Mouse (Mus musculus): Measurements from ENCODE around the gene Rab22a.
"Not testable (repeated sequence)": the region's sequence is repeated elsewhere in the genome, so short reads cannot be mapped to it uniquely, and the experiment has no call there.

The Rab22a gene

DNA sequence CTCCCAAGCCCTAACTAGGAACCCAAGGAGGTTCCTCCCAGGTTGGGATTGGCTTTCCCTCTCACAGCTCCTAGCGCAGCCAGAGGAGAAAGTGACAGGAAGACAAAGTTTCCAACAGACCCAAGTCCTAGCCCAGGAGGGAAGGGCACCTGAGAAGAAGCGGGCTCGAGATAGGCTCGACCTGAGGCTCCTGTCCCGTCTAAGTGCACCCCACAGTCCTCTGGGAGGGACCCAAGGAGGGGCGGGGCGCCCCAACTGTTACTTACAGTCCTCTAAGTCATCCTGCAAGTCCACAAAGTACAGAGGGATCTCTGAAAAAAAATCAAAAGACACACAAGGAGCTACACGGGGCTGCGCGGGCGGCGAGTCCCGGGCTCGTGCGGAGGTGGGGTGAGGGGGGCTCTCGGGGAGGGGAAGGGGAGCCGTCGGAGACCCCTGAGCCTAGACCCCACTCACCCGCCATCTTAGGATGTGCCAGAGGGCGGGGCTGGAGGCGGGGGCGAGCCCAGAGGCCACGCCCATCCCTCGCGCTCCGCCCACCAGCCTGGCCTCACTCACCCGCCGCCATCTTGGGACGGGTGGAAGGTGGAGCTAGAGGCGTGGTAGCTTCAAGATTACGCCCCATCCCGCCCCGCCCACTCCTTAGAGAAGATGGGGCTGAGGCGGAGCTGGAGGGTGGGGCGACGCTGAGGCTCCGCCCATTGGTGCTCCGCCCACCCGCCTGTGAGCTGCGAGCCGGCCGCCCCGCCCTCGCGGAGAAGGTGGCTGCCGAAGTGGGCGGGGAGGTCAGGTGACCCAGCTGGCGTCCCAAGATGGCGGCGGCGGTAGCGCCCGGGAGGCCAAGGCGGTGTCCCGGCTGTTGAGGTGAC, at the start of gene Rab22a:
TSS of gene Rab22a (plus strand) at position 704 of the 869 bp plus-strand sequence.
- DNase-seq (ENCODE audit: low read depth) = peak; percentile 95

- DNase-seq (ENCODE audit: low read depth) = no peak
Measured at GRCm38 (mm10) chr2:173615378-173616081, 44.0 kb upstream of the Rab22a start.

GRCm38 (mm10) chr2:173616156-173616555, 43.4 kb upstream of the Rab22a start:
- no peak for DNase-seq (ENCODE audit: low read depth)

DNA sequence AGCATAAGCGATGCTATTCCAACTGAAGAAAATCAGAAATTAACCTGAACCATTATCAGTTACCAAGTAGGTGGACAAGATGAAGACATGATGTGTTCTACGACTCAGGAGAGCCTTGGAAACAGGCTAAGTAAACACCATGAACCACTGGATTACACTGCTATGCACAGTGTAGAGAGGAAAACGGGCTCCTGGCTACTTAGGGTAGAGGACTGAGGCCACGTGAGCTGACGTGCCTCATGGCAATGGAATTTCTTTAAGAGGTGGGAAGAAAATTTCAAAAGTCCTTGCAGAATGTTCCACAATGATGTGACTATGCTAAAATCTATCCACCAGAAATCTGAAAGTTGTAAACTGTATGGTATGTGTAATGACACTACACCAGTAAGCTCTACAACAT, 40.4 kb upstream of the Rab22a start:
- DNase-seq (ENCODE audit: low read depth) = no peak

- DNase-seq (ENCODE audit: low read depth) = no peak
Measured at GRCm38 (mm10) chr2:173620645-173621044, 38.9 kb upstream of the Rab22a start.

DNA sequence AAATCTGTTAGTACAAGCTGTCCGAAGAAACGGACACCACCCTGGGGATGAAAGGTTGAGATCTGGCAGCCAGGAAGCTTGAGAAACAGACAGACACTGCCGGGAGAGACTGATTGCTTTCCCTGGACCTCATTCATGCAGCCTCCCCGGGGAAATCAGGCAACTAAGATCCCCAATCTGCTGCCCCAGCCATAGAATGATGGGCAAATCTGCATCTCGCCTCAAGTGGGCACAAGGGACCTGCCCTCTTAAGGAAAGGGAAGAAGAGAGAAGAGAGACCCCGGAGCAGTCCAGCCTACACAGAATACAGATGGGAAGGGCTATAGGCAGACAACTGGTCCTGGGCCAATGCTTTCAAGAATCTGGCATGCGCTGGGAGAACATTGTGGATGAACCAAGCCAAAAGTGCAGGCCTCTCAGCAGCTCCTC, 37.4 kb upstream of the Rab22a start:
- no peak for DNase-seq (ENCODE audit: low read depth)

GRCm38 (mm10) chr2:173624667-173625066, 34.9 kb upstream of the Rab22a start:
- DNase-seq (ENCODE audit: low read depth) = no peak

- DNase-seq (ENCODE audit: low read depth) = no peak
Measured at GRCm38 (mm10) chr2:173625786-173626185, 33.8 kb upstream of the Rab22a start.

- DNase-seq (ENCODE audit: low read depth) = not testable (repeated sequence)
Measured at GRCm38 (mm10) chr2:173634106-173634505, 25.5 kb upstream of the Rab22a start.

DNA sequence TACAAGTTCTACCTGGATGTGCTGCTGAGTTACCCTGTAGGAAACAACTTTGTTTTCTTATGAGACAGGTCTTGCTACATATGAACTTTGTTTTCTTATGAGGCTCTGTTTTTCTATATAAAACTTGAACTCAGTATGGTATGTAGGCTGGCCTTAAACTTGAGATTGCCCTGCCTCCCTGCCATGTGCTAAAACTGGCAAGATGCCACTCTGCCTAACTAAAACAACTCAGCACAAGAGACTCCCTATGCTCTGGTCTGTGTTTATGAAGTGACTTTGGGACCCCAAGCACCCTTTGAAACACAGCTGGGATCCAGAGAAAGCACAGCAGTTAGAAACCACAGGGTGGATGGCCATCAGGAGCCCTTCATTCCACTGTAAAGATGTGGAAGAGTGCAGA, 18.2 kb upstream of the Rab22a start:
- DNase-seq (ENCODE audit: low read depth) = no peak

- no peak for DNase-seq (ENCODE audit: low read depth)
Measured at GRCm38 (mm10) chr2:173642262-173642999, 17.1 kb upstream of the Rab22a start.

GRCm38 (mm10) chr2:173647197-173647911, 12.2 kb upstream of the Rab22a start:
- DNase-seq (ENCODE audit: low read depth) = no peak

DNA sequence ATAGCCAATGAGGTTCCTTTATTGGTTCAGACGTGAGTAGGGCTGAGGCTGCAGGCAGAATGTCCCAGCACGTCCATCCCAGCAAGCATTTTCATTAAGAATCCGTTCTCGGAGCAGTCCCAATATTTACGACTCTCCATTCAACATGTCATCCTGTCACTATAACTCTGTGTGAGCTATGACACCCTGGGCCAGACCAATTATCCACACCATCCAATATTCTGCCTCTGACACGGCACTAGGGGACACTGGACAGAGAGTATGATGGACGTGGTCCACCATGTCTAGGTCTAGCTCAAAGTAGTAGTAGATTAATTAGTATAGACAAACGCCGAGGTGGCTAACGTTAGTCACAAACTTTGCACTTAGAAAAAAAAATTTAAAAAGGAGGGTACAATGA, 9.8 kb upstream of the Rab22a start:
- DNase-seq (ENCODE audit: low read depth) = no peak

DNA sequence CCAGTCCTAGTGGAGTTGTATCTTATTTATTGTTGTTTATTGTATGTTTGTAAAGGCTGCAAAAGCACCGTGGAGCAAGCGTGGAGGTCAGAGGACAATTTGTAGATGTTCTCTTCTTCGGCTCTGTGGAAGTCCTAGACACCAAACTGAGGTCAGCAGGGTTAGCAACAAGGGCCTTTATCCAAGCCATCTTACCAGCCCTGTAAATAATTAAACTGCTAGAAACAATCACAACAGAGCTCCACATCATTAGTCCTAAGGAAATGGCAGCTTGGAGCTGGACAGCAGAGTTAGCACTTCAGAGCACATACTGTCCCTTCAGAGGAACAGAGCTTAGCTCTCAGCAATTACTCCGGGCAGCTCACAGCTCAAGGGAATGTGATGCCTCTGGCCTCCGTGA, 6.0 kb upstream of the Rab22a start:
- DNase-seq (ENCODE audit: low read depth) = no peak

- DNase-seq (ENCODE audit: low read depth) = no peak
Measured at GRCm38 (mm10) chr2:173657736-173658135, 1.8 kb upstream of the Rab22a start.

DNA sequence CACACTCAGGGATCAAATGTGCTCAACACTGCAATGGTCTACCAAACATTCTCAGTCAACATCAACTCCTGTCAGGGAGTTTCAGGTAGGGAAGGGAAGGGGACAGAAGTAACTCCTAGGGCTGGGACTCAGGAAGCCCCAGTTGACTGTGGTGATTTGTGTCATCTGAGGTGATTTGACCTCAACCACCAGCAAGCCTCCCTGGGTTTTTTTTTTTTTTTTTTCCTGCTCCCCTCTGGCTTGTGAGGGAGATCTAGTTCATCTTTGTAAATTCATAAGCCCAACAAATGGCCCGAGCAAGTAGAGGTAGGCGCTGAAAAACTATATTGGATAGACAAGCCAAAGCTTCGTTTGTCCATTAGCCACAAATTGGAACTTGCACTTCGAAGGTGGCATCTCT, 1.0 kb upstream of the Rab22a start:
- DNase-seq (ENCODE audit: low read depth) = no peak

DNA sequence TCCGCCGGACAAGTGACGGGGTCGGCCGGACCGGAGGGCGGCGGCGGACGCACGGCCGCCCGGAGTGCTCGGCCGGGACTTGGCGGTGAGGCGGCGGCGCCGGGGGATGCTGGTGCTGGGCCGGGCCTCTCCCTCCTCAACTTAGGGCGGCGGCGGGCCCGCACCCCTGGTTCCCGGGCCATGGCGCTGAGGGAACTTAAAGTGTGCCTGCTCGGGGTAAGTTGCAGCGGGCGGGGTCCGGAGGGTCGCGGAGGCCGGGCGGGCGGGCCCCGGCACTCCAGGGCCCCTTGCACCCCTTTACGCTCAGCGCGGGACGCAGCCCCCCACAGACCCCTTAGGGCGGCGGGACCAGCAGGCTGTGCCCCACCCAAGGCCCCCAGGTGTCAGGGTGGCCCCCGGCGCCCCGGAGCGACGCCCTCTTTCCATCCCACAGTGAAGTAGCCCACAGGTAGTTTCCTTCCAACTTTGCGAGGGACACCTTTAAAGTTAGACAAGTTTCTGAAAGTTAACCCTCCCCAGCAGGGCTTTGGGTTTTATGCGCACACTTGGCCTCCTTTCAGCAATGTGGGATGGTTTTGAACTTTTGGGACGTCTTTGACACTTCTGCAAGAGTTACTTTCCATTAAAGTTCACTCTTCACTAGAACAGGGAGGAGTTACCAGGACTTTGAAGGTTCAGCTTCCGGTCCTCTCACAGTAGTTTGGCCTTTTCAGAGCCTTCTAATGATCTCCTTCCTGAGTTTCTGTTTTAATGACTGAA, 545 bp downstream of the Rab22a start:
- no peak for DNase-seq (ENCODE audit: low read depth)

GRCm38 (mm10) chr2:173662255-173662950, 2.8 kb downstream of the Rab22a start:
- no peak for DNase-seq (ENCODE audit: low read depth)

- no peak for DNase-seq (ENCODE audit: low read depth)
Measured at GRCm38 (mm10) chr2:173664736-173665135, 5.2 kb downstream of the Rab22a start.

DNA sequence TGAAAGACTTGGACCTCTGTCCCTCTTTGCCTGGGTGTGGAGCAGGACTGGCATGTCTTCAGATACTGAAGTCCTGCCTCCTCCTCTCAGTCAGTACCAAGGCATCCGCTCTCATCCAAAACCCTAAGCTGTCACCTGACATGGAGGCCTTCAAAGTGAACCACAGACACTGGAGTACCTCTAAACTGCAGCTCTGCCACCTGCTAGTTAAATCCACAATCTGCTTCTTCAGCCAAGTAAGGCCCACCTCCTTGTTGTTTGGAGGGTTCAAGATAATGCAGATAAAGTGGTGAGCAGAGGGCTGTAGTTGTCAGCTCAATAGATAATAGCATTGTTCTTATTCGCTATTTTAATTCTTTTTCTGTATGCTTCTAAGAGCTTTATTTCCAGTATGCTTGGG, 5.7 kb downstream of the Rab22a start:
- DNase-seq (ENCODE audit: low read depth) = no peak

GRCm38 (mm10) chr2:173666876-173667275, 7.3 kb downstream of the Rab22a start:
- DNase-seq (ENCODE audit: low read depth) = no peak
